Mouse (Mus musculus): ENCODE results near the gene Selenoo. TPM values are rescaled to one million over a fixed set of nuclear protein-coding genes. Genes with fewer than 3 reads are reported as not detected.

Gene Selenoo
- polyA plus RNA-seq, 1 experiment: 9.2 TPM

- H3K9ac ChIP-seq (ENCODE audit: low read depth, poor library complexity, severe bottlenecking): peak within 1 kb of the TSS; percentile 76
- peak within 1 kb of the TSS; percentile 70 for H3K4me3 ChIP-seq (ENCODE audit: low read depth, low read length)
- H3K27me3 ChIP-seq (ENCODE audit: control insufficient read depth, insufficient read depth, low read length, poor library complexity, severe bottlenecking): no peaks in the 10 kb centered on the region
- no peaks in the 10 kb centered on the region for H3K36me3 ChIP-seq (ENCODE audit: control insufficient read depth, insufficient read depth, low read length, poor library complexity, severe bottlenecking)
- peaks cover 2% of the 10 kb centered on the region for H3K4me1 ChIP-seq (ENCODE audit: control insufficient read depth, insufficient read depth, low read length)
- H3K27ac ChIP-seq (ENCODE audit: insufficient read depth, low read length): no peak within 1 kb of the TSS
- no peak for TF ChIP-seq EP300 (IDR thresholded peaks at IDR 0.05; ENCODE audit: insufficient read depth, low read depth, low read length)
- TF ChIP-seq CTCF (IDR thresholded peaks at IDR 0.05; ENCODE audit: low read depth, low read length): no peak
- TF ChIP-seq POLR2A (IDR thresholded peaks at IDR 0.05; ENCODE audit: insufficient read depth, low read length): no peak
- no peaks in the 10 kb centered on the region for H3K9me3 ChIP-seq (replicated peaks; ENCODE audit: control insufficient read depth, insufficient read depth, low read length, poor library complexity, severe bottlenecking)
Observed at GRCm38 (mm10) chr15:89149271-89150040, 60.6 kb downstream of the Selenoo start, which contains the start of gene Mapk11. Gene Mapk11, minus strand, starts transcription at chr15:89149628.

Other genes with a start within 250 kb of the Selenoo start
- 128 and 136 TPM in 2 replicates for gene Pim3, start 226.9 kb upstream of the Selenoo start, polyA plus RNA-seq (2011; ENCODE audit: insufficient read depth, insufficient read length, low read depth, missing spikeins)
- gene Ttll8, start 134.7 kb upstream of the Selenoo start, polyA plus RNA-seq (2011; ENCODE audit: insufficient read depth, insufficient read length, low read depth, missing spikeins): not detected in 2 replicates
- not detected in 2 replicates for gene Mlc1, start 110.1 kb upstream of the Selenoo start, polyA plus RNA-seq (2011; ENCODE audit: insufficient read depth, insufficient read length, low read depth, missing spikeins)
- 2.9 and 4.1 TPM in 2 replicates for gene Mov10l1, start 106.2 kb upstream of the Selenoo start, polyA plus RNA-seq (2011; ENCODE audit: insufficient read depth, insufficient read length, low read depth, missing spikeins)
- gene Panx2, start 29.4 kb upstream of the Selenoo start, polyA plus RNA-seq (2011; ENCODE audit: insufficient read depth, insufficient read length, low read depth, missing spikeins): 1.4 and 2.8 TPM in 2 replicates
- 19.7 and 21.6 TPM in 2 replicates for gene Trabd, start 14.0 kb upstream of the Selenoo start, polyA plus RNA-seq (2011; ENCODE audit: insufficient read depth, insufficient read length, low read depth, missing spikeins)
- gene Tubgcp6, start 34.0 kb downstream of the Selenoo start, polyA plus RNA-seq (2011; ENCODE audit: insufficient read depth, insufficient read length, low read depth, missing spikeins): 21.1 and 26.9 TPM in 2 replicates
- gene Hdac10, start 39.6 kb downstream of the Selenoo start, polyA plus RNA-seq (2011; ENCODE audit: insufficient read depth, insufficient read length, low read depth, missing spikeins): 4.6 and 4.8 TPM in 2 replicates
- 33.2 and 38.2 TPM in 2 replicates for gene Mapk12, start 51.6 kb downstream of the Selenoo start, polyA plus RNA-seq (2011; ENCODE audit: insufficient read depth, insufficient read length, low read depth, missing spikeins)
- gene Mapk11, start 60.5 kb downstream of the Selenoo start, polyA plus RNA-seq (2011; ENCODE audit: insufficient read depth, insufficient read length, low read depth, missing spikeins): 9.1 and 9.3 TPM in 2 replicates
- 86.1 and 96.7 TPM in 2 replicates for gene Plxnb2, start 91.7 kb downstream of the Selenoo start, polyA plus RNA-seq (2011; ENCODE audit: insufficient read depth, insufficient read length, low read depth, missing spikeins)
- gene Dennd6b, start 107.4 kb downstream of the Selenoo start, polyA plus RNA-seq (2011; ENCODE audit: insufficient read depth, insufficient read length, low read depth, missing spikeins): 9.1 and 10.0 TPM in 2 replicates
- gene Ppp6r2, start 122.5 kb downstream of the Selenoo start, polyA plus RNA-seq (2011; ENCODE audit: insufficient read depth, insufficient read length, low read depth, missing spikeins): 13.3 and 14.3 TPM in 2 replicates
- gene Sbf1, start 226.2 kb downstream of the Selenoo start, polyA plus RNA-seq (2011; ENCODE audit: insufficient read depth, insufficient read length, low read depth, missing spikeins): 51.5 and 66.1 TPM in 2 replicates
- gene Adm2, start 233.6 kb downstream of the Selenoo start, polyA plus RNA-seq (2011; ENCODE audit: insufficient read depth, insufficient read length, low read depth, missing spikeins): 1.1 TPM in 1 of 2 replicates, not detected in the other
- gene Miox, start 245.3 kb downstream of the Selenoo start, polyA plus RNA-seq (2011; ENCODE audit: insufficient read depth, insufficient read length, low read depth, missing spikeins): not detected in 2 replicates

Data from ES-Bruce4 (cell line).